Mouse (Mus musculus) granulocyte monocyte progenitor cell, adult 5-6 weeks (primary cell): ENCODE measurements at regions not wholly inside any gene's neighbourhood (a gene's known extent, or its start where the extent isn't known, plus 50 kb on each side); places are given as distances from the start of the nearest gene placed in this dataset.

ENCODE experiments used
- ATAC-seq: replicated peaks from 2 replicates; pipeline ENCODE4 v1.8.0; 2016; ENCODE audit warnings: mild to moderate bottlenecking, moderate TSS enrichment, inconsistent platforms; ENCODE audit not compliant: poor library complexity, severe bottlenecking

- no peak for ATAC-seq
Measured at GRCm38 (mm10) chrX:104762377-104762776, 91.5 kb upstream of the Zdhhc15 start.

GRCm38 (mm10) chrX:104760311-104760710, 89.4 kb upstream of the Zdhhc15 start:
- ATAC-seq = peak; percentile 63

GRCm38 (mm10) chrX:104749356-104749755, 78.5 kb upstream of the Zdhhc15 start:
- no peak for ATAC-seq
